Mouse (Mus musculus) C2C12 (cell line): ENCODE measurements around the gene Cyp4f14. TPM values are rescaled to one million over a fixed set of nuclear protein-coding genes. Genes with fewer than 3 reads are reported as not detected.

Experiments
- H3K27me3 ChIP-seq: one replicate; pipeline ENCODE4 v1.6.1; 2011; ENCODE audit not compliant: control insufficient read depth, insufficient read depth, insufficient read length
- H3K36me3 ChIP-seq: one replicate; pipeline ENCODE4 v1.6.1; 2011; ENCODE audit not compliant: control insufficient read depth, insufficient read depth
- H3K4me3 ChIP-seq: one replicate; pipeline ENCODE4 v1.5.1; 2011; ENCODE audit warnings: mild to moderate bottlenecking, control low read depth; ENCODE audit not compliant: poor library complexity, insufficient read depth, severe bottlenecking
- H3K79me2 ChIP-seq: one replicate; pipeline ENCODE4 v1.6.1; 2011; ENCODE audit not compliant: control insufficient read depth, insufficient read depth
- H3K79me3 ChIP-seq: one replicate; pipeline ENCODE4 v1.6.1; 2011; ENCODE audit warnings: low read depth, control low read depth
- H3ac ChIP-seq: one replicate; pipeline ENCODE3; 2011; ENCODE audit warnings: low read depth; ENCODE audit not compliant: control insufficient read depth, insufficient read length
- CEBPB ChIP-seq: IDR thresholded peaks from one replicate; pipeline ENCODE4 v1.6.1; 2011; ENCODE audit warnings: low read depth, mild to moderate bottlenecking, control low read depth, moderate library complexity
- CTCF ChIP-seq: IDR thresholded peaks from one replicate; pipeline ENCODE4 v1.5.1; 2011; ENCODE audit not compliant: control insufficient read depth, insufficient read depth, insufficient read length
- FOSL1 ChIP-seq: IDR thresholded peaks from one replicate; pipeline ENCODE4 v1.8.0; 2011; ENCODE audit warnings: mild to moderate bottlenecking, low read length; ENCODE audit not compliant: poor library complexity, insufficient read depth, severe bottlenecking
- MAX ChIP-seq: IDR thresholded peaks from one replicate; pipeline ENCODE4 v1.6.1; 2011; ENCODE audit warnings: mild to moderate bottlenecking, control low read depth
- MYOD1 ChIP-seq: IDR thresholded peaks from one replicate; pipeline ENCODE4 v1.6.1; 2011; ENCODE audit warnings: low read depth; ENCODE audit not compliant: control insufficient read depth, insufficient read length
- MYOG ChIP-seq: IDR thresholded peaks from one replicate; pipeline ENCODE4 v1.6.1; 2011; ENCODE audit not compliant: control insufficient read depth, insufficient read length; ENCODE audit errors: extremely low read depth
- USF1 ChIP-seq: IDR thresholded peaks from one replicate; pipeline ENCODE4 v1.6.1; 2011; ENCODE audit warnings: low read depth, mild to moderate bottlenecking, control low read depth, moderate library complexity
- polyA plus RNA-seq: library from polyadenylated mRNA; unstranded; fragments of >200 nt; fragmentation: generic; extraction: Trizol; gene quantifications from one replicate; pipeline ENCODE4 v1.2.1, GENCODE M21; 2012; ENCODE audit warnings: missing spikeins

The Cyp4f14 gene
- polyA plus RNA-seq, 1 experiment = 0.02 TPM

DNA sequence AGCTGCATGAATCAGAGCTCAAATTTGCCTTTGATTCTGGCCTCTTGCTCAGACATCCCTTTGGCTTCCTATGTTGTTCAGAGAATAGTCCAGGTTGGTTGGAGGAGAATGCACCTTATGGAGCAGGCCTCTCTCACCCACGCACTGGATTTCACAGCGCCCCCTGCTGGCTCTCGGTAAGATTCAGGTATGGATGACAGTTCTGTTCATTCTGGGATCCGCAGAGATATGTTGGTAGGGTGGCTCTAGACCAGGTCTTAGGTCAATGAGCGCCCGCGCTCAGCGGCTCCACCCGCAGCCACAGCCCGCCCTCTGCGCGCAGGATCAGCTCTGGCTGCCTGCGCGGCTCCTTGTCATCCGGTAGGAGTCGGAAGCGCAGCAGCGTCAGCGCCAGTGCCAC lies 11.9 kb downstream of the Cyp4f14 start:
- Histone ChIP-seq H3ac (no peak overlapping the region), H3K4me3 (no peak overlapping the region), H3K79me2 (no peaks in the 10 kb centered on the region), H3K36me3 (no peaks in the 10 kb centered on the region), H3K79me3 (no peaks in the 10 kb centered on the region), H3K27me3 (peaks cover 9% of the 10 kb centered on the region)
- TF ChIP-seq MYOD1 (no peak), FOSL1 (no peak), CEBPB (no peak), CTCF (no peak), MYOG (no peak), MAX (no peak), USF1 (no peak)

DNA sequence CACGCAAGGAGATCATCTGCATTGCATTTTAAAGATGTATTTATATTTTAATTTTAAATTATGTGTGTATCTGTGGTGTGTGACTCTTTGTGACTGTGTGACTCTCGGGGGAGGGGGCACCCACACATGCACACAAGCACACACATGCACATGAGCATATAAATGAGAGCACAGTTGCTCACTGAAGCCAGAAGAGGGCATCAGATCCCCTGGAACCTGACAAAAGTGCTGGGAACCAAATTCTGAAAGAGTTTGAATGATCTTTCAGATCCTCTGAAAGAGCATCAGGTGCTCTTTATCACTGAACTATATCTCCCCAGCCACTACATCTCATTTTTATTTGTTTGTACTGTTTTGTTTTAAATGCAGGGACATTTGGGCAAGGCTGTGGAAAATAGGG lies 12.7 kb downstream of the Cyp4f14 start:
- no peak overlapping the region for H3ac ChIP-seq
- H3K79me2 ChIP-seq = no peaks in the 10 kb centered on the region
- TF ChIP-seq MAX = no peak
- no peak for TF ChIP-seq CTCF
- TF ChIP-seq MYOG = no peak
- TF ChIP-seq MYOD1 = no peak
- TF ChIP-seq CEBPB = no peak
- no peak for TF ChIP-seq FOSL1
- TF ChIP-seq USF1 = no peak
- no peaks in the 10 kb centered on the region for H3K36me3 ChIP-seq
- H3K4me3 ChIP-seq = no peak overlapping the region
- H3K79me3 ChIP-seq = no peaks in the 10 kb centered on the region
- peaks cover 9% of the 10 kb centered on the region for H3K27me3 ChIP-seq

- no peaks in the 10 kb centered on the region for H3K79me2 ChIP-seq
- TF ChIP-seq FOSL1 (no peak), CEBPB (no peak), CTCF (no peak), MAX (no peak), MYOG (no peak), USF1 (no peak), MYOD1 (no peak)
Measured at GRCm38 (mm10) chr17:32901751-32902525, 15.2 kb downstream of the Cyp4f14 start.

GRCm38 (mm10) chr17:32895421-32895820 lies 21.7 kb downstream of the Cyp4f14 start:
- Histone ChIP-seq H3K79me3 (peaks cover 3% of the 10 kb centered on the region), H3K4me3 (no peak overlapping the region), H3K79me2 (peaks cover 9% of the 10 kb centered on the region), H3K36me3 (no peaks in the 10 kb centered on the region), H3K27me3 (peaks cover 6% of the 10 kb centered on the region), H3ac (no peak overlapping the region)
- TF ChIP-seq MYOG (no peak), MYOD1 (no peak), FOSL1 (no peak), CEBPB (no peak), MAX (no peak), CTCF (no peak), USF1 (no peak)

More at GRCm38 (mm10) chr17:32901751-32902525, 15.2 kb downstream of the Cyp4f14 start:
- H3K79me3 ChIP-seq = no peaks in the 10 kb centered on the region
- no peaks in the 10 kb centered on the region for H3K36me3 ChIP-seq
- no peak overlapping the region for H3K4me3 ChIP-seq
- H3K27me3 ChIP-seq = peaks cover 2% of the 10 kb centered on the region
- H3ac ChIP-seq = no peak overlapping the region

GRCm38 (mm10) chr17:32893901-32894300 lies 23.2 kb downstream of the Cyp4f14 start:
- no peak overlapping the region for H3ac ChIP-seq
- peaks cover 5% of the 10 kb centered on the region for H3K79me3 ChIP-seq
- H3K79me2 ChIP-seq = peaks cover 15% of the 10 kb centered on the region
- peaks cover 6% of the 10 kb centered on the region for H3K27me3 ChIP-seq
- H3K4me3 ChIP-seq = no peak overlapping the region
- TF ChIP-seq USF1 = no peak
- TF ChIP-seq FOSL1 = no peak
- no peak for TF ChIP-seq CEBPB
- TF ChIP-seq CTCF = no peak
- no peak for TF ChIP-seq MYOD1
- TF ChIP-seq MAX = no peak
- TF ChIP-seq MYOG = no peak
- no peaks in the 10 kb centered on the region for H3K36me3 ChIP-seq
